Mouse (Mus musculus): ENCODE data around the gene Car8.
A peak's percentile ranks its signal among the peaks of the same experiment; 100 is the strongest.
"Not testable (repeated sequence)": the region's sequence is repeated elsewhere in the genome, so short reads cannot be mapped to it uniquely, and the experiment has no call there.

Gene Car8

GRCm38 (mm10) chr4:8203367-8203766 lies 35.5 kb downstream of the Car8 start:
- no peak for DNase-seq (ENCODE audit: low read depth, low spot score)

- no peak for DNase-seq (ENCODE audit: low read depth, low spot score)
Measured at GRCm38 (mm10) chr4:8201631-8202030, 37.2 kb downstream of the Car8 start.

- DNase-seq (ENCODE audit: low read depth, low spot score): no peak
Measured at GRCm38 (mm10) chr4:8200081-8200480, 38.8 kb downstream of the Car8 start.

GRCm38 (mm10) chr4:8198033-8198432 lies 40.8 kb downstream of the Car8 start:
- no peak for DNase-seq (ENCODE audit: low read depth, low spot score)

GRCm38 (mm10) chr4:8190441-8190840 lies 48.4 kb downstream of the Car8 start:
- peak; percentile 13 for DNase-seq (ENCODE audit: low read depth, low spot score)

GRCm38 (mm10) chr4:8186921-8187687 lies 51.7 kb downstream of the Car8 start:
- DNase-seq (ENCODE audit: low read depth, low spot score): no peak

- no peak for DNase-seq (ENCODE audit: low read depth, low spot score)
Measured at GRCm38 (mm10) chr4:8180576-8180975, 58.3 kb downstream of the Car8 start.

- DNase-seq (ENCODE audit: low read depth, low spot score): no peak
Measured at GRCm38 (mm10) chr4:8154589-8155198, 84.1 kb downstream of the Car8 start.

GRCm38 (mm10) chr4:8153926-8154325 lies 84.9 kb downstream of the Car8 start:
- DNase-seq (ENCODE audit: low read depth, low spot score): not testable (repeated sequence)

GRCm38 (mm10) chr4:8137403-8137802 lies 101.4 kb downstream of the Car8 start:
- DNase-seq (ENCODE audit: low read depth, low spot score): no peak

- no peak for DNase-seq (ENCODE audit: low read depth, low spot score)
Measured at GRCm38 (mm10) chr4:8132024-8132423, 106.8 kb downstream of the Car8 start.

GRCm38 (mm10) chr4:8113558-8113957 lies 125.3 kb downstream of the Car8 start:
- DNase-seq (ENCODE audit: low read depth, low spot score): no peak

- no peak for DNase-seq (ENCODE audit: low read depth, low spot score)
Measured at GRCm38 (mm10) chr4:8111891-8112290, 127.0 kb downstream of the Car8 start.

- no peak for DNase-seq (ENCODE audit: low read depth, low spot score)
Measured at GRCm38 (mm10) chr4:8109906-8110567, 128.8 kb downstream of the Car8 start.

- no peak for DNase-seq (ENCODE audit: low read depth, low spot score)
Measured at GRCm38 (mm10) chr4:8101466-8101865, 137.4 kb downstream of the Car8 start.

- DNase-seq (ENCODE audit: low read depth, low spot score): no peak
Measured at GRCm38 (mm10) chr4:8098084-8098483, 140.8 kb downstream of the Car8 start.

- DNase-seq (ENCODE audit: low read depth, low spot score): no peak
Measured at GRCm38 (mm10) chr4:8097683-8098082, 141.2 kb downstream of the Car8 start.

GRCm38 (mm10) chr4:8093566-8093965 lies 145.3 kb downstream of the Car8 start:
- DNase-seq (ENCODE audit: low read depth, low spot score): not testable (repeated sequence)
